Mouse (Mus musculus) MEL (cell line): ENCODE measurements around the gene Txnrd3. TPM values are rescaled to one million over a fixed set of nuclear protein-coding genes. Genes with fewer than 3 reads are reported as not detected.
A peak's percentile ranks its signal among the peaks of the same experiment; 100 is the strongest.

ENCODE experiments used
- DNase-seq: peaks from one replicate; pipeline ENCODE4 v3.0.0; 2011; ENCODE audit warnings: low read depth, low spot score
- H3K27ac ChIP-seq: 2 replicates; pipeline ENCODE4 v1.5.1; 2012; ENCODE audit warnings: low read depth, mild to moderate bottlenecking, control low read depth, low read length, moderate library complexity; ENCODE audit not compliant: control insufficient read depth
- H3K27me3 ChIP-seq, 2 experiments: fragments of 150-350 bp in 1 of 2; sonication (generic) in 1 of 2; 2 replicates each; pipeline ENCODE4 v1.6.1; 2012; ENCODE audit warnings: low read length in 2 of 2, mild to moderate bottlenecking in 2 of 2, improper control_type of control experiment in 1 of 2, moderate library complexity in 1 of 2; ENCODE audit not compliant: insufficient read depth in 2 of 2, control insufficient read depth in 1 of 2
- H3K36me3 ChIP-seq, 2 experiments: 2 replicates each; pipeline ENCODE4 v1.6.1; 2012 to 2014; ENCODE audit warnings: low read length in 2 of 2, improper control_type of control experiment in 1 of 2, inconsistent platforms in 1 of 2, mild to moderate bottlenecking in 1 of 2; ENCODE audit not compliant: insufficient read depth in 2 of 2, control insufficient read depth in 1 of 2
- H3K4me1 ChIP-seq, 2 experiments: fragments of 150-350 bp in 1 of 2; sonication (generic) in 1 of 2; 2 replicates each; pipeline ENCODE4 v1.6.1; 2012; ENCODE audit warnings: low read length in 2 of 2, improper control_type of control experiment in 1 of 2, mild to moderate bottlenecking in 1 of 2; ENCODE audit not compliant: insufficient read depth in 2 of 2, control insufficient read depth in 1 of 2
- H3K4me3 ChIP-seq, 2 experiments: fragments of 150-350 bp in 1 of 2; sonication (generic) in 1 of 2; 2 replicates each; pipeline ENCODE4 v1.5.1; 2012; ENCODE audit warnings: low read depth in 2 of 2, low read length in 2 of 2, mild to moderate bottlenecking in 2 of 2, moderate library complexity in 2 of 2, control low read depth in 1 of 2, improper control_type of control experiment in 1 of 2; ENCODE audit not compliant: control insufficient read depth in 1 of 2, insufficient read depth in 1 of 2
- H3K79me2 ChIP-seq: 2 replicates; pipeline ENCODE4 v1.6.1; 2012; ENCODE audit warnings: mild to moderate bottlenecking, low read length, moderate library complexity; ENCODE audit not compliant: control insufficient read depth, poor library complexity, insufficient read depth
- H3K9ac ChIP-seq: 2 replicates; pipeline ENCODE4 v1.6.1; 2012; ENCODE audit warnings: low read depth, mild to moderate bottlenecking, control low read depth, low read length, moderate library complexity; ENCODE audit not compliant: control insufficient read depth, poor library complexity, severe bottlenecking
- H3K9me3 ChIP-seq: fragments of 150-350 bp; sonication (generic); replicated peaks from 2 replicates; pipeline ENCODE4 v1.6.1; 2012; ENCODE audit warnings: mild to moderate bottlenecking, low read length, improper control_type of control experiment, moderate library complexity; ENCODE audit not compliant: insufficient read depth
- CTCF ChIP-seq, 3 experiments: IDR thresholded peaks in 2 of 3; conservative IDR thresholded peaks in 1 of 3; 2 replicates each; pipeline ENCODE4 v1.5.1; 2011 to 2012; ENCODE audit warnings: low read length in 3 of 3, low read depth in 2 of 3, mild to moderate bottlenecking in 2 of 3, improper control_type of control experiment in 1 of 3, inconsistent platforms in 1 of 3, mixed read lengths in 1 of 3, moderate library complexity in 1 of 3; ENCODE audit not compliant: control insufficient read depth in 1 of 3, insufficient read depth in 1 of 3, poor library complexity in 1 of 3, severe bottlenecking in 1 of 3
- E2F4 ChIP-seq: IDR thresholded peaks from 2 replicates; pipeline ENCODE4 v1.6.1; 2011; ENCODE audit warnings: low read depth, low read length, improper control_type of control experiment, borderline replicate concordance
- ELF1 ChIP-seq: IDR thresholded peaks from 2 replicates; pipeline ENCODE4 v1.6.1; 2014; ENCODE audit warnings: low read depth, mild to moderate bottlenecking, inconsistent platforms, low read length, improper control_type of control experiment, moderate library complexity
- EP300 ChIP-seq, 2 experiments: IDR thresholded peaks; 2 replicates each; pipeline ENCODE4 v1.6.1; 2011; ENCODE audit warnings: improper control_type of control experiment in 2 of 2, low read length in 2 of 2, low read depth in 1 of 2, mild to moderate bottlenecking in 1 of 2
- ETS1 ChIP-seq: IDR thresholded peaks from 2 replicates; pipeline ENCODE4 v1.6.1; 2012; ENCODE audit warnings: low read depth, mild to moderate bottlenecking, inconsistent platforms, low read length, improper control_type of control experiment, moderate library complexity
- GABPA ChIP-seq: IDR thresholded peaks from 2 replicates; pipeline ENCODE4 v1.6.1; 2012; ENCODE audit warnings: low read depth, mild to moderate bottlenecking, inconsistent platforms, low read length, improper control_type of control experiment, moderate library complexity
- JUND ChIP-seq: IDR thresholded peaks from 2 replicates; pipeline ENCODE4 v1.6.1; 2011; ENCODE audit warnings: low read depth, mild to moderate bottlenecking, improper control_type of control experiment, low read length
- MAX ChIP-seq: IDR thresholded peaks from 2 replicates; pipeline ENCODE4 v1.6.1; 2011; ENCODE audit warnings: low read length, improper control_type of control experiment
- MYC ChIP-seq: IDR thresholded peaks from 2 replicates; pipeline ENCODE4 v1.6.1; 2011; ENCODE audit warnings: low read depth, mild to moderate bottlenecking, low read length, improper control_type of control experiment, moderate library complexity
- NELFE ChIP-seq: IDR thresholded peaks from 2 replicates; pipeline ENCODE4 v1.6.1; 2011; ENCODE audit warnings: low read depth, low read length, improper control_type of control experiment
- POLR2A ChIP-seq, 2 experiments: IDR thresholded peaks; 2 replicates each; pipeline ENCODE4 v1.6.1; 2011 to 2012; ENCODE audit warnings: low read length in 2 of 2, mild to moderate bottlenecking in 2 of 2, control low read depth in 1 of 2, improper control_type of control experiment in 1 of 2, low read depth in 1 of 2, moderate library complexity in 1 of 2; ENCODE audit not compliant: control insufficient read depth in 1 of 2, insufficient read depth in 1 of 2, poor library complexity in 1 of 2
- POLR2AphosphoS2 ChIP-seq: IDR thresholded peaks from 2 replicates; pipeline ENCODE4 v1.6.1; 2011; ENCODE audit warnings: low read length, improper control_type of control experiment
- POLR2AphosphoS5 ChIP-seq: IDR thresholded peaks from 2 replicates; pipeline ENCODE4 v1.6.1; 2012; ENCODE audit warnings: low read depth, borderline replicate concordance, mild to moderate bottlenecking, inconsistent platforms, low read length, moderate library complexity, mixed read lengths
- RAD21 ChIP-seq: IDR thresholded peaks from 2 replicates; pipeline ENCODE4 v1.6.1; 2011; ENCODE audit warnings: mild to moderate bottlenecking, low read depth, low read length, improper control_type of control experiment
- RCOR1 ChIP-seq: IDR thresholded peaks from 2 replicates; pipeline ENCODE4 v1.6.1; 2012; ENCODE audit warnings: low read depth, mild to moderate bottlenecking, inconsistent platforms, low read length, improper control_type of control experiment
- SIN3A ChIP-seq: IDR thresholded peaks from 2 replicates; pipeline ENCODE4 v1.6.1; 2012; ENCODE audit warnings: low read length, improper control_type of control experiment, inconsistent platforms
- SMC3 ChIP-seq: IDR thresholded peaks from 2 replicates; pipeline ENCODE4 v1.6.1; 2011; ENCODE audit warnings: low read depth, low read length, improper control_type of control experiment
- TAL1 ChIP-seq: IDR thresholded peaks from 2 replicates; pipeline ENCODE4 v1.6.1; 2012; ENCODE audit warnings: mild to moderate bottlenecking, inconsistent platforms, low read length, moderate library complexity, mixed read lengths
- TBP ChIP-seq: IDR thresholded peaks from 2 replicates; pipeline ENCODE4 v1.8.0; 2011; ENCODE audit warnings: low read depth, low read length, improper control_type of control experiment
- UBTF ChIP-seq: IDR thresholded peaks from 2 replicates; pipeline ENCODE4 v1.6.1; 2012; ENCODE audit warnings: low read depth, mild to moderate bottlenecking, inconsistent platforms, low read length, improper control_type of control experiment, moderate library complexity, borderline replicate concordance; ENCODE audit not compliant: insufficient read depth
- ZKSCAN1 ChIP-seq: IDR thresholded peaks from 2 replicates; pipeline ENCODE4 v1.6.1; 2012; ENCODE audit warnings: low read depth, mild to moderate bottlenecking, inconsistent platforms, low read length, improper control_type of control experiment, moderate library complexity
- ZNF384 ChIP-seq: IDR thresholded peaks from 2 replicates; pipeline ENCODE4 v1.6.1; 2012; ENCODE audit warnings: low read depth, mild to moderate bottlenecking, inconsistent platforms, low read length, improper control_type of control experiment
- polyA plus RNA-seq, 2 experiments: library from polyadenylated mRNA; stranded (reverse) in 1 of 2; unstranded in 1 of 2; fragments of >175 nt in 1 of 2; fragments of >200 nt in 1 of 2; gene quantifications; 2 replicates each; pipeline versions ENCODE4 v1.2.1 to v1.2.4; 2012; ENCODE audit warnings: low replicate concordance in 2 of 2, low read depth in 1 of 2; ENCODE audit not compliant: insufficient read length in 2 of 2, insufficient read depth in 1 of 2, missing spikeins in 1 of 2
- total RNA-seq: library from RNA; depleted of rRNA; stranded (reverse); fragments of 300-350 nt; gene quantifications from 2 replicates; pipeline ENCODE4 v1.2.3, GENCODE M21; 2012

The Txnrd3 gene
- total and polyA plus RNA-seq, 3 experiments: 8.7 to 15.1 TPM; not detected in 1

DNA sequence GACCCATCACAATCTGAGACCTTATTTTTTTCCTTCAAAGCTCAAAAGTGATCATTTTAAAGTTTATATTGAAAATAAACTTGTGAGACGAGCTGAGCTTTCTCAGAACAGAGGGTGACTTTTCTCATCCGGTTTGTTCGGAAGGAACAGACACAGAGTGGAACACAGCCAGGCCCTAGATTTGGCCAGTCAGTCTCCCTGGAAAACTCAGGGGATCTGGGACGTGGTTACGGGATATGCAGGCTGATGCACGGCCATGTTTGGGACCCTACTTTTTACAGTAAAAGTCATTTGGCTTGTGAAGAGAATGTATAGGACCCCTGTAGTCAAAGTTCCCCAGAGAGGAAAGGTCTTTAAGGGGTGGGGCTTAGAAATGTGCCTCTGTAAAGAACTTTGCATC is 15.1 kb downstream of the Txnrd3 start:
- no peak for TF ChIP-seq RAD21
- no peak for TF ChIP-seq JUND
- no peak for TF ChIP-seq NELFE
- no peak for TF ChIP-seq EP300 (IDR thresholded peaks at IDR 0.05; ENCODE audit: low read depth in 1 of 2, low read length in 2 of 2)
- no peak for TF ChIP-seq MAX
- TF ChIP-seq ETS1: no peak
- TF ChIP-seq GABPA: no peak
- TF ChIP-seq TAL1: no peak
- no peak for TF ChIP-seq UBTF
- no peak for TF ChIP-seq SMC3
- no peak for TF ChIP-seq SIN3A
- no peak for TF ChIP-seq POLR2AphosphoS5
- no peak for TF ChIP-seq E2F4
- no peak for TF ChIP-seq POLR2A (IDR thresholded peaks at IDR 0.05; ENCODE audit: control insufficient read depth in 1 of 2, insufficient read depth in 1 of 2, low read depth in 1 of 2, low read length in 2 of 2, poor library complexity in 1 of 2)
- no peak for TF ChIP-seq RCOR1
- TF ChIP-seq ZKSCAN1: no peak
- TF ChIP-seq TBP: no peak
- no peak for TF ChIP-seq ELF1
- TF ChIP-seq ZNF384: no peak
- H3K9me3 ChIP-seq: no peaks in the 10 kb centered on the region
- H3K27ac ChIP-seq: no peak overlapping the region
- H3K36me3 ChIP-seq: no peaks in the 10 kb centered on the region
- H3K9ac ChIP-seq: no peak overlapping the region
- H3K27me3 ChIP-seq: no peaks in the 10 kb centered on the region
- H3K79me2 ChIP-seq: no peaks in the 10 kb centered on the region
- H3K4me1 ChIP-seq: no peaks in the 10 kb centered on the region
- no peak overlapping the region for H3K4me3 ChIP-seq
- no peak for DNase-seq

GRCm38 (mm10) chr6:89659692-89660423 is 16.1 kb downstream of the Txnrd3 start:
- Histone ChIP-seq H3K9me3 (no peaks in the 10 kb centered on the region), H3K27ac (no peak overlapping the region), H3K36me3 (peaks cover 0 to under 1% of the 10 kb centered on the region in 2 experiments; a peak in 1 of 4 replicates), H3K4me3 (no peak overlapping the region), H3K79me2 (no peaks in the 10 kb centered on the region), H3K9ac (no peak overlapping the region), H3K4me1 (peaks cover 0 to 3% of the 10 kb centered on the region in 2 experiments; a peak in 2 of 4 replicates), H3K27me3 (no peaks in the 10 kb centered on the region)
- no peak for TF ChIP-seq TAL1
- no peak for TF ChIP-seq RCOR1
- no peak for TF ChIP-seq TBP
- TF ChIP-seq SIN3A: no peak
- TF ChIP-seq MYC: no peak
- TF ChIP-seq CTCF (IDR thresholded peaks at IDR 0.05 in 2 of 3, conservative IDR thresholded peaks at IDR 0.05 in 1 of 3; ENCODE audit: control insufficient read depth in 1 of 3, insufficient read depth in 1 of 3, low read depth in 2 of 3, low read length in 3 of 3, poor library complexity in 1 of 3, severe bottlenecking in 1 of 3): peak; percentile 72 to 83 (median 79)
- no peak for TF ChIP-seq POLR2AphosphoS2
- TF ChIP-seq SMC3: peak; percentile 43
- TF ChIP-seq RAD21: peak; percentile 55
- peak; percentile 53 for DNase-seq
